Mouse (Mus musculus) c-Kit-positive CD71-positive TER-119-positive erythroid progenitor cells, embryonic 14.5 days (primary cell): ENCODE results near the gene Rfx2.

ENCODE experiments used
- DNase-seq: peaks from one replicate; pipeline ENCODE4 v3.0.0-alpha.2; 2013; ENCODE audit warnings: low spot score

Gene Rfx2

DNA sequence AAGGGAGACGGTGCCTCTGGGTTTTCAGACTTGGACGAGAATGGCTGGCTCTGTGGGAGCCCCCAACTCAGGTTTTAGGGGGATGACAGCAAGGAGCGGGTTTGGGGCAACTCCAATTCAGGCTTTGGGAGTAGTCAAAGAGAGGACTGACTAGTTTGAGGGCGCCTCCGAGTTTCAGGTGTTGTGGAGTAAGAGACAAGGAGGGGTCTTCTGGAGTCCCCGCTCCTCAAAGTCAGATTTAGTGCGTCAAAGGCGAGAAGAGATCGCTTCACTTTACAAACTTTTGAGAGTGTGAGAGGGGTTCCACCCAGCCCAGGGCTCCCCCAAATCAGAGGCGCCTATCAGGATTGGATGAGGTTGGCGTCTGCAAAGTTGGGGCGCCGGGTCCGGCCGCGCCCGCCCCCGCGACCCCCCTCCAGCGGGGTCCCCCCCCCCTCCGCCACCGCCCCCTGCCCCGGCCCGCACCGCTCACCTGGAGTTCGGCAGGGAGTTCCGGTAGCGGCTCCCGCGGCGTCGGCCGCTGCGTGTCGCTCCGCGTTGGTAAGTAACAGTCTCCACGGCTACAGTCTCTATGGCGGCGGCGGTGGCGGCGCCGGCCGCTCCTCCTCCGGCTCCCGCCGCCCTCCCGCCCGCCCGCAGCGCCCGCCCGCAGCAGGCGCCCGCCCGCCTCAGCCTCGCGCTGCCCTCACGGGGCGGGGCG, at the start of gene Rfx2:
TSS of gene Rfx2 (minus strand) at position 603 of the 700 bp plus-strand sequence.
- DNase-seq, result peak; percentile 33

DNA sequence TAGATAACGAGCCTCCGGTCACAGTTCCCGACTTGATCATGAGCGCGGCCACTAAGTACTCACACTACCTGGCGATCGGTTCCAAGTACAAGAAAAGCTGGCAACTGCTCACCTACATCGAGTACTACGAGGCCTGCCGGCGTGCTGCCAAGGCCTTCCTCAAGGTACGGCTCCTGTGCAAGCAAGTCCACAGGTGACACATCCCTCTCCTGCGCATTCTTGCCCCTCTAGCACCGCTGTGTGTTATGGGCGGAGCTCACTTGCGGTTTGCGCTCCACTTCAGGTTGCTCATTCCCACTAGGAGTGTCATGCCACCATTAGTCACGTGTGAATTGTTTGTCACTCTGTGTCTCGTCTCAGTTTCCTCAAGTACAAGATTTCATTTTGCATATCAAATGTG, 46.6 kb upstream of the Rfx2 start:
- DNase-seq, result no peak

DNA sequence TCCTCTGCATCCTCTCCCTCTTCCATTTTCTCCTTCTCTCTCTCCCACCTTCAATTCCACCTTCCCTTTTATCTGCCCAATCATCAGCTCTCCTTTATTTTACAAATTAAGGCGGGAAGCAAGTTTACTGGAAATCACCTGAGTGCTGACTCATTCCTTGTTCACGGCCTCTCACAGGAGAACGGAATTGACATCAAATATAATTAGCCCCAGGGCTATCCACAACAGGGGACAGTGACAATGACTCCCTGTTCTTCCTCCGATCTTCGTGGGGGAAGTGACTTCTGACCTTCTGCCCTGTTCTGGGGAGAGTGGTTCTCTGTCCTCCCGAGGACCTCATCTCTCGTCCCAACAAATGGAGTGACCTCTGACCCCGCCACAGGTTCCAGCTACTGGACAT, 46.2 kb upstream of the Rfx2 start:
- DNase-seq, result no peak

DNA sequence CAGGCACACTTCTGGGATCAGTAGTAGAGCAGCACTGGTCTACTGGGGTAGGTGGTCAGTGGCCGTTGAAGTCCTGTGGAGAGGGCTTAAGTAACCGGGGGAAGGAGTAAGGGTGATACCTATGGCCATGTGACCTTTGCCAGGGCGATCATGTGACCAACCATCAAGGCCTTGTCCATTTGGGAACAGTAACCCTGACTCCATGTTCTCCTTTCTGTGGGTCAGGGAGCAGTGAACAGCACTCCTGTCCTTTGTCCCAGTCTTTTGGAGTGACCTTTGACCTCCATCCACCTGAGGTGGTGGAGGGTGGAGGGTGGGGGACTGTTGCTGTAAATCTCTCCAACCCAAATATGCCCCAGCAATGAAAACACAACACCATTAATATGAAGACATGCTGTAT, 45.7 kb upstream of the Rfx2 start:
- DNase-seq, result no peak

DNA sequence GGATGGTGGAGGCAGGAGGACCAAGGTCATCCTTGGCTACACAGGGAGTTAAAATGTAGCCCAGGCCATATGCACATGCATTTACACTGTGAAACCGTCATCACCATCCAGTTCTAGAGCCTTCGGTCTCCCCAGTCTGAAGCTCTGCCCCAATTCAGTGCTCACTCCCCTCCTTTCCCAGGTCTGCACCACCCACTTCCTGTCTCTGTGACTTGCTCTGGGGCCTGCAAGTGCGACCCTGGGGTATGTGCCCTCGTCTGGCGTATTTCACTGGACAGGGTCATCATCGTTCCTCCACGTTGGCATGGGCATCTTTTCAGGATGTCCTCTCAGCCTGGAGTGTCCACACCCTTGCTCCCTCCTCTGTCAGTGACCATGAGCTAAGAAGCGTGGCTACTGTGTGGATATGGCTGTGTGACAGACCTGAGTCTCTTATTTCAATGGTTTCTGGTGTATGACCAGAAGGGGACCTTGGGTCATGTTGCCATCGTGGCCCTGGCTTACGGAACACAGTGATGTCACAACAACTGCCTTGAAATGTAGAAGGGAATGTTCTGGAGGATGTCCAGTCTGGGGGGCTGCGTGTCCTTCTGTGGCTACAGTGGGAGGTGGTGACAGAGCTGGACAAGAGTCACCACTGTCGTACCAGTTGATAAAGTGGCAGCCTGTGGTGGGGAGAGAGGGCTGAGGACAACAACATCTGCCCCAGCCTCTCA, 44.3 kb upstream of the Rfx2 start, which contains the start of gene 1700061G19Rik:
TSS of gene 1700061G19Rik (plus strand) at position 542 of the 716 bp plus-strand sequence.
- DNase-seq, result no peak

DNA sequence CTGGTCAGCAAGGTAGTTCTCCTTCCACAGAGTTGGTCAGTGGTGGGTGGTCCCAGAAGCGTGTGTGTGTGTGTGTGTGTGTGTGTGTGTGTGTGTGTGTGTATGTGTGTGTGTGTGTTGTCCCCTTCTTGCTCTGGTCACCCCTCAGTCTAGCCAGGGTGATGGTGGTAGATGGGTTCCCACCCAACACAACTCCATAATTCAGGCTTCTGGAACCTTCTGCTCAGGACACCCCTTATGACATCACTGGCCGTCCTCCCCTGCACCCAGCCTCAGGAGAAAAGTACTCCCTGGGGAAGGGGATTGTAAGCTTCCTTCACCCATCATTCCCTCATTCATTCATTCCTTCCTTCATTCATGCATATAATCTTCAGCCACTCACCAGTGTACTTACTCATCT, 43.4 kb upstream of the Rfx2 start, which contains the start of gene Acsbg2:
TSS of gene Acsbg2 (minus strand) at position 211 of the 400 bp plus-strand sequence.
- no peak for DNase-seq

DNA sequence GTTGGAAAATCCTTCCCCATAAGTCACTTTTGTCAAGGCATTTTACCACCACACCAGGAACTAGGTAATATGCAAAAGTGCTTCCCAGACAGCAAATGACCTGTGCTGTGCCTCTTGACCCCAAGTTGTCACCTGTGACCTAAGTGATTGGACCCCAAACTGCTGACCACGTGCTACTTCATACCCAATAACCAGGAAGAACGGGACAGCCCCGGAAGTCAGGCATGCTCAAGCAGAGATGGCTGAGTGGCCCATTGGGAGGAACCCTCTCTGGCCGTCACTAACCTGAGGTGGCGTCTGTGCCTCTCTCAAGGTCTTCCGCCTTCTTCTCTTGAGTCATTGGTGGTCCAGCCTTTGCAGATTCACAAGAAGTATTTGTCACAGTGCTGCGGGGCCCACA, 41.7 kb upstream of the Rfx2 start:
- DNase-seq, result no peak

DNA sequence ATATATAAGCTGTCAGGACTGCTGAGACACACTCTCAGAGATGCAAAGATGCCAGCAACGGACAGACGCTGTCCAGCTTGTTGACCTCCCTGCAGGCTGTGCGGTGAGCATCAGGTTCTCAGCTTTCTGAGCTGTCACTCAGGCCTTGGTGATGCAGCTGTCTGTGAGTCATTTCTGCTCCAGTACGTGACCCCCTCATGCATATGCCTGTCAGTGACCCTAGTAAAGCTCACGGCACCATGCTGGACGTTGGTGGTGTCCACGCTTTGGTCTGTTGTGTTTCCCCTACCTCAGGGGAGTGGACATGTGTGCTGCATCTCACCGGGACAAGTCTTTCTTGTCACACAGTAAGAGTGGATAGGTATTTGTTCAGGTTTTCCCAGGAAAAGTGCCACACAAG, 41.0 kb upstream of the Rfx2 start:
- no peak for DNase-seq

DNA sequence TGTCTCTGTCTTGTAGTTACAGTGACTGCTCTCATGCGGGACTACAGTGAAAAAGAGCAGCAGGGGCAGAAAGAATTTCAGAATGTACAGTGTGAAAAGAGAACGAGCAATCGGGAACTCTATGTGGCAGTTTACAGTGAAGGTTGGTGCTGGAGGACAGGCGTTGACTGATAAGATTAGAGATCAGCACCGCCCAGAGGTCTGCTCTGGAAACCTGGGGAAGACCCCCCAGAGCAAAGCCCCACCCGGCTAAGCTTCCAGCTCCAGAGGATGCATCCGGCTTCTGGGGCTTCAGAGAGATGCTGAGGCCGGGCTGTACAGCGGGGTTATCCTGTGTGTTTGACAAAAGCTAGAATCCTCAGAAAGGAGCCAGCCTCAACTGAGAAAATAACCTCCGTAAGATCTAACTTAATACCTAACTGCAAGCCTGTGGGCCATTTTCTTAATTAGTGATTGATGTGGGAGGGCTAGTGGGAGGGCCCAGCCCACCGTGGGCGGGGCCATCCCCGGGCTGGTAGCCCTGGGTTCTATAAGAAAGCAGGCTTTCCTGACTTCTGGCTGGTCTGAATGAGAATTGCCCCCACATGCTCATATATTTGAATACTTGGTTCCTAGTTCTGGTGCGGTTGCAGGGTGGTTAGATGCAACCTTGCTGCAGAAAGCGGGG, 39.6 kb upstream of the Rfx2 start:
- DNase-seq, result no peak

DNA sequence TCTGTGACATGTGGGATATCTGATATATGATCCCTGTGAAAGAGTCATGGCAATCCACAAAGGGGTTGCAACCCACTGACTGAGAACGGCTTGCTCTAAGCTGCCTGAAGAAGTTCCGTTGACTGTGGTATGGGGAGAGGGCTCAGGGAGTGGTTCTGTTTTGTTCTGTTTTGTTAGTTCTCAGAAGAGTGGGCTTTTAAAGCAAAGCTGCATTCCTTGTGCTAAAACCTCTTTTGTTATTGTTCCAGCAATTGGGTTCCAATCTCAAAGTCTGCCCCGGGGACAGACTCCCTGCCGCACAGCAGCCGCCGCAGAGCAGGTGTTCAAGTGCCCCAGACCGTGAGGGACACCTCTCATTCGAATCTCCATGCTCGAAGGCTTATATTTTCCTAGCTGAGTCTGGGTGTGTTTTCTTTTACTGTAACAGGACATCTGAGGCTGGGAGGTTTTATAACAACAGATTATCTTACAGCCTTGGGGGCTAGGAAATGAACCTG, 38.7 kb upstream of the Rfx2 start:
- no peak for DNase-seq

DNA sequence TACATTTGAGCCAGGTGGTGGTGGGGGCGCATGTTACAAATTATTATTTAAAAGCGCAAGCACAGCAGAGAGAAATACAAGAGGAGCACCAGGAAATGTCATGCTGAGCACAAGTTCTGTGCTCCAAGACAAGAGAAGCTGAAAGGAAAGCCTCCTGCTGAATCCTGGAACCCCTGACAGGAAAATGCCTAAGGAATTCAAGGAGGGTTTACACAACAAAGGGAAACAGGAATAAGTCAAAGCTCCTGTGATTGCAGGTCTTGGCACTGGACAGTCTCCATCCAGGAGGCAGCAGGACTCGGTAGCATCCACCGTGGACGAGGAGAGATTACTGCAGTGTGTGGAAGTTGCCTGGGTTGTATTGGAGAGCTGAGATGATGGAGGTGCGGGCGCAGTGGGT, 35.3 kb upstream of the Rfx2 start:
- DNase-seq, result no peak

DNA sequence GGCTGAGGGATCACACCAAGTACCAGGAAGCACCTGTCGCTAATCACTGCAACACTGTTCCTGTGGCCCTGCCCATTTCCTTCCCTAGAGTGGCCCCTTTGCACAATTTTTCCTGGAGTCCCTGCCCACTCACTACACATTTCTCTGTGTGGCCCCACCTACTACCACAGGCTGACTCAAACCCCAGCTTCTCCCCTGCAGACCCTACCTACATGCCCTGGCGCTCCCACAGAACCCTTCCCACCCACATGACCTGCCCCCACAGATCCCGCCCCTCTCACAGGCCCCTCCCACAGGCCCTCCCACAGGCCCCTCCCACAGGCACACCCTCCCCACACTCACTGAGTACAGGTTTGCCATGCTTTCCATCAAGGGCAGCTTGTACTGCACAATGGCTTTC, 30.4 kb upstream of the Rfx2 start:
- DNase-seq, result peak; percentile 24

DNA sequence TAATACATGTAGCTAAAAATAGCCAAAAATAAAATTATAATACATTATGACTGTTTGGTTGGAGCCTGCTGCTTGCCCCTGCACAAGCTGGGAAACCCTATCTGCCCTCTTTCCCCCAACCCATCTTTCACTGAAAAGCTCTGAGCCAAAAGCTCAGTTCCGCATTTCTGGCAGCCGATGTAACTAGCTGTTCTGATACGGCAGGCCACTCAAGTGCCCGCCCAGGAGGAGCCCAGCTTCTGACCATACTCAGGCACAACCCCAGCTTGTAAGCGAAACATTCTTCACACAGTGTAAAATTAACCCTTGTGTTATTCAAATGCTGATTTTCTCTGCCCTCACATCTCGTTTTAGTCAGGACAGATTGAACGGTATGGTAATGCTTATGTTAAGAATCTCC, 28.1 kb upstream of the Rfx2 start:
- DNase-seq, result no peak

DNA sequence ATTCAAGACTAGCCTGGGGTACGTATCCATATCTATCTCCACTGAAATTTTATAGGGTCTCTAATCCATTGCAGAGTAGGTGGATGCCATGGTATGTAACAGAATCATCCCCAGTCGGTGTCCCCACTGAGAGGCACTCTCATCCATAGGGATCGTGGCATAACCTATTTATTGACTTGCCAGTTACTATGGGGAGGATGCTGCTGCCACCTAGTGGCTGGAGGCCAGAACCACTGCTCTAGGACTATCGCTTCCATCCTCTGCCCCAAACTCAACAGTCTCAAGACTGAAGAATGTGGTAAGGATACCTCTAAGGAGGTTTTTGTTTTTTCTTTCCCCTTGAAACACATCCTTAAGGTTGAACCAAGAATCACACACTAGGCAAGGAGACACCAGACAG, 27.4 kb upstream of the Rfx2 start:
- peak; percentile 78 for DNase-seq

DNA sequence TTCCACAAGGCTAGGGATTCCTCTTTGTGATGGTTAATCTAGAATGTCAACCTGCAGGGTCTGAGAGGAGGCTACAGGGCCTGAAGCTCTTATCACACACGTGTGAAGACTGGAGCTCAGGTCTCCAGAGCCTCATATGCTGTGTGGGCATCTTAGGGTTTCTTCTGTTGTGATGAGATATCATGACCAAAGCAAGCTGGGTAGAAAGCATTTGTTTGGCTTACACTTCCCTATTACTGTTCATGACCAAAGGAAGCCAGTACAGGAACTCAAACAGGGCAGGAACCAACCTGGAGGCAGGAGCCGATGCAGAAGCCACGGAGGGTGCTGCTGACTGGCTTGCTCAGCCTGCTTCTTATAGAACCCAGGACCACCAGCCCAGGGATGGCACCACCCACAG, 24.6 kb upstream of the Rfx2 start:
- no peak for DNase-seq

DNA sequence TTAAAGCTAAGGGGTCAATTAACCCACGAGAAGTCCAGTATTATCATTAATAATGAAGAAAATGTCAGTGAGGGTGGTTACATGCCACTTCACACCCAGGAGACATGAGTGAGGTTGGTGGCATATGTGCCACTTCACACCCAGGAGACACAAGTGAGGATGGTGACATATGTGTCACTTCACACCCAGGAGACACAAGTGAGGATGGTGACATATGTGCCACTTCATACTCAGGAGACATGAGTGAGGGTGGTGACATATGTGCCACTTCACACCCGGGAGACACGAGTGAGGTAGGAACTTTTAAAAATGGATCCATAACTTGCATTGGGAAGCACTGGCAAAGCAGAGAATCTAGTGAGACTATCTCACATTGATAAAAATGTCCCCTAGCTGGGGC, 20.4 kb upstream of the Rfx2 start:
- no peak for DNase-seq

DNA sequence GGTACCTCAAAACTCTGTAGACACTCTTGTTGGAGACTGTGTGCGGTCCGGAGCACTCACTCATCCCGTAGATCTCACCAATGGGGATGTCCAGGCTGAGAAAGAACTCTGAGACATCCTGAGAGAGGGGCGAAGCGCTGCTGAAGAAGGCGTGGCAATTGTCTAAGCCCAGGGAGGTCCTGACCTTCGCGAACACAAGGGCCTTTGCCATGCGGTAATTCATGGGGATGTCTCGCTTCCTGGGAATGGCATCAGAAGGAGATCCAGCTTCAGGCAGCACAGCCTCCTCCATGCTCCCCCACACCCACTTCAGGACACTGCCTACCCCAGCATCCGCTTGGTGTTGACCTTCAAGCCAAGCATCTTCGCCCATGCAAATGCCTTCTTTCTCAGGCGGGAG, 18.9 kb upstream of the Rfx2 start:
- DNase-seq, result no peak

DNA sequence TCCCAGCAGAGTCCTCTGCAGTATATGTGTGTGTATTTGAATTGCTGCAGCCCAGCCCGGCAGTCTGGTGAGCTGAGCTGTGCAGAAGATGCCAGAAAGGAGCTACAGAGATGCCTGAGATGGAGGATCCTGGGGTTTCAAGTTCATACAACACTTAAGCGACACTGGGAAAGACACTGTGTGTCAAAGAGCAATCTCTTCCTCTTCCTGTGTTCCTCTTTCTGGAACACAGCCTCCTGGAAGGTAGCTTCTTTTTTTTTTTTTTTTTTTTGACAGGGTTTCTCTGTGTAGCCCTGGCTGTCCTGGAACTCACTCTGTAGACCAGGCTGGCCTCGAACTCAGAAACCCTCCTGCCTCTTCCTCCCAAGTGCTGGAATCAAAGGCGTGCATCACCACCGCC, 18.0 kb upstream of the Rfx2 start:
- no peak for DNase-seq

DNA sequence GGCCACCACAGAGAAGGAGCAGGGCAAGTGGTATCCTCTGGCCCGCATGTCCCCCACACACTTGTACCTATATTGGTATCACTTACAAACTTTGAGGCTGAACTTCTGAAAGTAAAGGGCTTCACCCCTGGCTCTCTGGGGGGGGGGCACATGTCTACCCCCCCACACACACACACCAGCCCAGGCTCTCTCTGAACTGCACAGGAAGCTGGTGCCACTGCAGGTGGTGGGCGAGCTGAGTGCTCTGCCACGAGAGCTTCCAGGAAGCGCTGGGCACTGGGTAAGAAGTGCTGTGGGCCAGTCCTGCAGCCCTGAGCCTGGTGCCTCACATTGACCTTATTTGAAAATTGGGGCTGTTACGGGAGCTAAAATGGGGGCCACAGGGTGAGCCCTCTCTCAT, 12.9 kb upstream of the Rfx2 start:
- DNase-seq, result no peak

DNA sequence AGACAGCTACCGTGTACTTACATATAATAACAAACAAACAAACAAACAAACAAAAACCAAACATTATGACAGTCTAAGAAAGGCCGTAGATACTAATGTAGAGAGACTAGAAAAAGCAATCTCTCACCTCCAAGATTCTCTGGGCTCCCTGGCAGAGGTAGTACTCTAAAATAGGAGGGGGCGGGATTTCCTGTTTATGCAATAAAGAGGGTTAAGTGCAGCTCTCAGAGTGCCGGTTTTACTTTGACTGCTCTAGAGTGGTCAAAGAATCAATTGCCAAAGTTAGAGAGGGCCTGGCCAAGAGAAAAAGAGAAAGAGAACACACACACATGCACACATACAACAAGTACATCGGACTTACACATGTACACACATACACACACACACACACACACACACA, 11.4 kb upstream of the Rfx2 start:
- DNase-seq, result no peak

DNA sequence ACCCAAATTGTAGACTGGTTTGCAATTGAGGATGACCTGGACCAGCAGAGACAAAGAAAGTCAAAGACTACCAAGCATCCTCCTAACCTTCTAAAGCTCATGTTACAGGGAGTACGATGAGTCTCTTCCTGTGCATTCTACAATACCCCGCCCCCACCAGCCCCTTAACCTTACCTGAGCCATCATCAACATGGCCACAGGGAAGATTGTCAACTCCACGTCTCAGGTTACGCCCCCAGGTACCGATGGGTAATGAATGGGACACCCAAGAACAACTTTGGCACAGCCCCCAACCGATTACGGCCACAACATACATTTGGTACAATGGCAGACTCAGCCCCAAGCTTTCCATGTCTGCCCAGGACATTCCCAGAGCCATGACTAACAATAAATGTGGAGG, 9.7 kb upstream of the Rfx2 start:
- no peak for DNase-seq

DNA sequence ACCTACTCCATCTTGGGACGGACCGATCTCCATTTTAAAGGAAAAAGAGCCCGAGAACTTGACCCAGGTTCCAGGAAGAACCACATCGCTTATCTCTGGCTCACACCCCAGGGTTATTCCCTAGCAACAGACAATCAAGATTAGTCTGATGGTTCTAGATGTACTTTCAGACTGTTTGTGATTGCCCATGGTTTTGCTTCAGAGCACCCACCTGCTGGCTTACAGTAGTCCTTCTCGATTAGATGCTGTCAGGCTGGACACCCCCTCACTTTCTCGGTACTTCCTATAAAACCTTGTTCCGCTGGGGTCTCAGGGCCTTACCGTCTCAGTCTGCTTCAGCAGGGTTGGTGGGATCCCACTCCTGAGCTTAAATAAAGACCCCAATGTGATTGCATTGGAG, 5.5 kb upstream of the Rfx2 start:
- peak; percentile 47 for DNase-seq

DNA sequence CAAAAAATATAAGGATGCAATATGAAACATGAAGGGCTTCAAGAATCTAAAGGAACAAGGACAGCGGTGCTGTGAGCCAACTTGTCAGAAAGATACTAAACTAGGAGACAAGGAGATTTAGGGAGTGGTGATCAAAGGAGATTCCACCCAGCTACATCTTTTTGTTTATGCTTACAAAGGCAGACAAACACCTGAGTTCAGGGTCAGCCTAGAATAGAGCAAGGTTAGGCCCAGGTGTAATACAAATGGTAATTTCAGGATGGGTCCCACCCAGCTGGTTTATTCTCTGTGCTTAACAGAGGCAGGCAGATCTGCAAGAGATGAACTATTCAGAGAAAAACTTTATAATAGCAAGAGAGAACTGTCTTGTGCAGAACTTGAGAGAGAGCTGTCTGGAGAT, 2.6 kb upstream of the Rfx2 start:
- no peak for DNase-seq
